Mouse (Mus musculus) forebrain, embryonic 15.5 days (tissue): Measurements from ENCODE around the gene P2ry14. TPM values are rescaled to one million over a fixed set of nuclear protein-coding genes. Genes with fewer than 3 reads are reported as not detected.
A peak's percentile ranks its signal among the peaks of the same experiment; 100 is the strongest.
"Not testable (repeated sequence)": the region's sequence is repeated elsewhere in the genome, so short reads cannot be mapped to it uniquely, and the experiment has no call there.

ENCODE experiments used
- ATAC-seq: fragments of 200-750 bp; cut with Nextera tagmentation; replicated peaks from 2 replicates; pipeline ENCODE4 v1.8.0; 2017; ENCODE audit warnings: mild to moderate bottlenecking, moderate TSS enrichment, moderate library complexity
- H3K27ac ChIP-seq: fragments of 300-500 bp; sonication (generic); replicated peaks from 2 replicates; pipeline ENCODE4 v1.5.1; 2015; ENCODE audit warnings: mild to moderate bottlenecking, inconsistent platforms
- H3K27me3 ChIP-seq: fragments of 300-500 bp; sonication (generic); 2 replicates; pipeline ENCODE4 v1.6.1; 2015; ENCODE audit warnings: inconsistent platforms
- H3K36me3 ChIP-seq: fragments of 300-500 bp; sonication (generic); 2 replicates; pipeline ENCODE4 v1.6.1; 2015; ENCODE audit warnings: mild to moderate bottlenecking, inconsistent platforms
- H3K4me1 ChIP-seq: fragments of 300-500 bp; sonication (generic); 2 replicates; pipeline ENCODE4 v1.6.1; 2015; ENCODE audit warnings: inconsistent platforms
- H3K4me2 ChIP-seq: fragments of 300-500 bp; sonication (generic); replicated peaks from 2 replicates; pipeline ENCODE4 v1.6.1; 2015; ENCODE audit warnings: mild to moderate bottlenecking, inconsistent platforms
- H3K4me3 ChIP-seq: fragments of 300-500 bp; sonication (generic); 2 replicates; pipeline ENCODE4 v1.5.1; 2015; ENCODE audit warnings: mild to moderate bottlenecking, inconsistent platforms
- H3K9ac ChIP-seq: fragments of 300-500 bp; sonication (generic); replicated peaks from 2 replicates; pipeline ENCODE4 v1.6.1; 2015; ENCODE audit warnings: mild to moderate bottlenecking, inconsistent platforms
- H3K9me3 ChIP-seq: fragments of 300-500 bp; sonication (generic); 2 replicates; pipeline ENCODE4 v1.6.1; 2016; ENCODE audit warnings: inconsistent platforms
- WGBS: fragments of 180-500 bp; shearing (Covaris S2); methylation state at CpG from one replicate; pipeline ENCODE4 v1.1.7; 2015; ENCODE audit warnings: mixed read lengths; 5-methylcytosine and 5-hydroxymethylcytosine counted together
- polyA plus RNA-seq: library from polyadenylated mRNA; unstranded; fragments of >200 nt; fragmentation: Nextera tagmentation; extraction: Ambion mirVana; gene quantifications from 2 replicates; pipeline ENCODE4 v1.2.1, GENCODE M21; 2015

The P2ry14 gene
- polyA plus RNA-seq, 1 experiment from 2014 or later = 3.5 TPM

- Histone ChIP-seq H3K36me3 (no peaks in the 10 kb centered on the region), H3K4me3 (no peak overlapping the region), H3K4me2 (no peak overlapping the region), H3K9ac (no peak overlapping the region), H3K27ac (no peak overlapping the region), H3K4me1 (no peaks in the 10 kb centered on the region), H3K9me3 (no peaks in the 10 kb centered on the region), H3K27me3 (no peaks in the 10 kb centered on the region)
- ATAC-seq = no peak
- WGBS = 78% methylated on average over 6 of the region's 6 CpGs
These were observed 56.0 kb downstream of the P2ry14 start for GRCm38 (mm10) chr3:59097421-59097820.

DNA sequence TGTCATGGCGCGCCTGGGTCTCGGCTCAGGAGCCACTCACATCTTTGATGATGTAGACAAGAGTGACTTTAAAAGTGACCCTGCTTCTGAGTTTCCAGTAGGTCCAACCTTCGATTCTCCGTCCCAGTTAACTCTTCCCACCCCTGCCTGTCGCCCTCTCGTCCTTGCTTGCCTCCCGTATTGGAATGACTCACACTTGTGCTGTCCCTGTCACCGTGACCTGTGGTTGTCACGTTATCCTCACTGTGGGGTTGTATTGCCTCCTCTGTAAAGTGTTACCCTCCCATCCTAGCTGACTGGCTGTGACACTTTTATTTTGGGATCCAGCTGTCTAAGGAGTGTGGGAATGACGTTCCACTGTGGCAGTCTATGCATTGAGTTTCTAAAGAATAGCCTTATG is 60.7 kb downstream of the P2ry14 start:
- H3K9ac ChIP-seq = no peak overlapping the region
- H3K36me3 ChIP-seq = no peaks in the 10 kb centered on the region
- no peak for ATAC-seq
- no peak overlapping the region for H3K4me3 ChIP-seq
- no peak overlapping the region for H3K4me2 ChIP-seq
- H3K4me1 ChIP-seq = no peaks in the 10 kb centered on the region
- H3K27ac ChIP-seq = no peak overlapping the region
- 86% methylated on average over 11 of the region's 11 CpGs for whole genome bisulfite sequencing
- H3K27me3 ChIP-seq = no peaks in the 10 kb centered on the region
- H3K9me3 ChIP-seq = no peaks in the 10 kb centered on the region

DNA sequence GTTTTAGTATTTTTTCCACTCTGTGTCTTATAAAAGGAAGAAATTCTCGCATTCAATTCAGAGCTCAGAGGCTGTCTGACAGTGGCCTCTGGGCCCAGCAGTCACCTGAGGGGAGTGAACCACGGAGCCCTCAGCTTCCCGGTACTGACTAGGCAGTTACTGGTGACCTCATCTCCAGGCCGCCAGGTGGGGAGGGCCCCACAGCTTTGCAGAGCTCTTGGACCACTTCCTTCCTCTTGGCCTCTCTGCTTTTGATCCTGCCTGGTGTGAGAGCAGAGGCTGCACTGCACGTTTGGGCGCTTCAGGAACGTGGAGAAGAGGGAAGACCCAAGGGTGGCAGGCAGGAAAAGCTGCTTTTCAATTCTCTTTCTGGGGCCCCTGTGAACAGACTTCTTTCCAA is 72.5 kb downstream of the P2ry14 start:
- Histone ChIP-seq H3K36me3 (no peaks in the 10 kb centered on the region), H3K27ac (no peak overlapping the region), H3K9ac (no peak overlapping the region), H3K9me3 (no peaks in the 10 kb centered on the region), H3K4me1 (no peaks in the 10 kb centered on the region), H3K4me2 (no peak overlapping the region), H3K27me3 (no peaks in the 10 kb centered on the region), H3K4me3 (no peak overlapping the region)
- ATAC-seq = no peak
- 21% methylated on average over 7 of the region's 7 CpGs for WGBS

DNA sequence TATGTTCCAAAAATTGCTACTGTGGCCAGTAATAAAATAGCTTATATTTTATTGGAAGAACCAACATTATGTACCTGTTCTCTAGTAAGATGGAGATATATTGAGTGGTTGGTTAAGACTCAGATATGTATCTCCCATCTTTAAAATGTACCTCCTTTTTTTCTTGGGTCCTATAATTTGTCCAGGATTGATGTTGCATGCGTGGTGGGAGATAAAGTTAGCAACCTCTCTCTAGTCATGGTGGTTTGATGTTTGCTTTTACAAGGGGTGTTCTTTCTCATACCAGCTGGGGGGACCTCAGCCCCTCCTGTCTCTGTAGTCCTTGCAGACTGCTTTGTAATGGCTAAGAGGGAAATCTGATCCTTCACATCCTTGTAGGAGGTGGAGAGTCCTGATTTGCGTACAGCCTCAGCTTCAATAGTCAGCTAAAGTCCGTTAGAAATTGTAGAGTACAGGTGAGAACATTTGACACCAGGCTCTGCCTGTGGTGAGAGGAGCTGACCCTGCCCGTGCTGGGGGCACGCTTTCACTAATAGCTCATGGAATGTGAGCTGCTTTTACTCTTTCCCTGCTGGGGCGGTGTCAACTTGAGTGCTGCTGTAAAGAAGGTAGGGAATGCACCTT is 73.0 kb downstream of the P2ry14 start:
- Histone ChIP-seq H3K4me3 (no peak overlapping the region), H3K27ac (no peak overlapping the region), H3K36me3 (no peaks in the 10 kb centered on the region), H3K27me3 (no peaks in the 10 kb centered on the region), H3K9me3 (no peaks in the 10 kb centered on the region), H3K4me2 (no peak overlapping the region), H3K4me1 (no peaks in the 10 kb centered on the region), H3K9ac (no peak overlapping the region)
- 22% methylated on average over 6 of the region's 6 CpGs for WGBS
- no peak for ATAC-seq

DNA sequence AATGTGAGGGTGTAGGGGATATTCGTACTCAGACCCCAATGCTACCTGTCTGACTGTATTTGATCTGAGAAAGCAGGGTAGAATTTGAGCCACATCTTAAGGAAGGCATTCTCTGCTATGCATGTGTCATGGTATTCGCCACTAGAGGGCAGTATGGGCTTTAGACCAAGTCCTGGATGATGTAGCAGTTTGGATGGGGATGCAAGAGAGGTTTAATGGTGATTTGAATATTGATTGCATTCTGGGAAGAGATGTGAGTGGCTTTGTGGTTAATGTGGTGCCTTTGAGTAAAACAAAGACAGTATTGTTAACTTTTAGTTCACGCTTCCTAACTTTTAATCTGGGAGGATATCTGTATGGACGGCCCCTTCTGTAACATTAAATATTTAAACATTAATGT is 74.1 kb downstream of the P2ry14 start:
- H3K36me3 ChIP-seq = no peaks in the 10 kb centered on the region
- no peaks in the 10 kb centered on the region for H3K27me3 ChIP-seq
- H3K9ac ChIP-seq = no peak overlapping the region
- peak; percentile 60; the same call in 1 of the 2 replicates for ATAC-seq
- no peak overlapping the region for H3K4me3 ChIP-seq
- no peak overlapping the region for H3K27ac ChIP-seq
- H3K4me1 ChIP-seq = no peaks in the 10 kb centered on the region
- 40% methylated on average over 4 of the region's 4 CpGs for WGBS
- no peaks in the 10 kb centered on the region for H3K9me3 ChIP-seq
- H3K4me2 ChIP-seq = no peak overlapping the region

DNA sequence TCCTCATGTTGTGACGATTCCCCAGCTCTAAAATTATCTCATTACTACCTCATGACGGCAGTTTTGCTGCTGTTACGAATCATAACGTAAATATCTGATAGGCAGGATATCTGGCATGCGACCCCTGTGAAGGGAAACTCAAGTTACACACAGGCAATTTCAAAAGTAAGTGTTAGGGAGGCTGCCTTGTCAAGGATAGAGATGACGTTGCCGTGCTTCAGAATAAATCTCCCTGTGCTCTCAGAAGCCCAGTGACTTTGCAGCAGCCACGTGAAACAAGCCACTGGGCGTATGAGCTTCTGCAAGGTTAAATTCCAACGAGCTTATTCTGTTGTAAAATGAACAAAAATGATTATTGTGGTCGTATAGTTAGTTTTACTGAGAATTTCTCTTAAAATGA is 74.8 kb downstream of the P2ry14 start:
- H3K4me1 ChIP-seq = no peaks in the 10 kb centered on the region
- no peaks in the 10 kb centered on the region for H3K36me3 ChIP-seq
- no peak overlapping the region for H3K4me3 ChIP-seq
- H3K27ac ChIP-seq = no peak overlapping the region
- no peak overlapping the region for H3K4me2 ChIP-seq
- WGBS = 88% methylated on average over 11 of the region's 11 CpGs
- no peak for ATAC-seq
- no peaks in the 10 kb centered on the region for H3K9me3 ChIP-seq
- H3K27me3 ChIP-seq = no peaks in the 10 kb centered on the region
- H3K9ac ChIP-seq = no peak overlapping the region

GRCm38 (mm10) chr3:59077278-59077677 is 76.1 kb downstream of the P2ry14 start:
- no peak for ATAC-seq
- Histone ChIP-seq H3K4me2 (no peak overlapping the region), H3K9ac (no peak overlapping the region), H3K4me1 (no peaks in the 10 kb centered on the region), H3K36me3 (no peaks in the 10 kb centered on the region), H3K27ac (no peak overlapping the region), H3K9me3 (no peaks in the 10 kb centered on the region), H3K4me3 (no peak overlapping the region), H3K27me3 (no peaks in the 10 kb centered on the region)
- WGBS = 52% methylated on average over 4 of the region's 4 CpGs

DNA sequence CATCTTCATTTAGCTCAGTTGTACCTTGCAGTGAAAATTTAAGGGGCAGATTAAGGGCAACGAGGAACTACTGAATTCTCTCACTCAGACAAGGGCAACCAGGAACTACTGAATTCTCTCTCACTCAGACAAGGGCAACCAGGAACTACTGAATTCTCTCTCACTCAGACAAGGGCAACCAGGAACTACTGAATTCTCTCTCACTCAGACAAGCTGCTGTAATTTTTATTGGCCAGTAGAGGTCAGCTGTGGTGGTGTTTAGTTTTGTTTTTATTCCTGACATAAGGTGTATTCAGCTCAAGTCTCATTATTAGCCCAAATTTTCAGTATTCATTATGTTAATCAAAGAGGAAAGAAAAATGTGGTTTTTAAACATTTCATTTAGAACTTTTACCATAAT is 84.3 kb downstream of the P2ry14 start:
- 81% methylated on average over 1 of the region's 1 CpGs for WGBS
- H3K9ac ChIP-seq, ATAC-seq, H3K4me2 ChIP-seq, H3K27me3 ChIP-seq, H3K4me3 ChIP-seq, H3K36me3 ChIP-seq, H3K9me3 ChIP-seq, H3K4me1 ChIP-seq, H3K27ac ChIP-seq: not testable (repeated sequence)

- Histone ChIP-seq H3K4me2 (no peak overlapping the region), H3K4me3 (no peak overlapping the region), H3K27me3 (no peaks in the 10 kb centered on the region), H3K4me1 (no peaks in the 10 kb centered on the region), H3K9me3 (no peaks in the 10 kb centered on the region), H3K9ac (no peak overlapping the region), H3K27ac (no peak overlapping the region), H3K36me3 (no peaks in the 10 kb centered on the region)
- WGBS = 75% methylated on average over 8 of the region's 8 CpGs
- ATAC-seq = no peak
These were observed 86.7 kb downstream of the P2ry14 start for GRCm38 (mm10) chr3:59066558-59067294.

GRCm38 (mm10) chr3:59065937-59066336 is 87.5 kb downstream of the P2ry14 start:
- WGBS = 87% methylated on average over 3 of the region's 3 CpGs

More at GRCm38 (mm10) chr3:59065937-59066336, 87.5 kb downstream of the P2ry14 start:
- Histone ChIP-seq H3K36me3 (no peaks in the 10 kb centered on the region), H3K27me3 (no peaks in the 10 kb centered on the region), H3K9me3 (no peaks in the 10 kb centered on the region), H3K4me3 (no peak overlapping the region), H3K4me1 (no peaks in the 10 kb centered on the region), H3K4me2 (no peak overlapping the region), H3K9ac (no peak overlapping the region), H3K27ac (no peak overlapping the region)
- ATAC-seq = no peak
